Mouse (Mus musculus) heart, embryonic 11.5 days (tissue): ENCODE measurements around the gene Hist1h3c. TPM values are rescaled to one million over a fixed set of nuclear protein-coding genes. Genes with fewer than 3 reads are reported as not detected.

Experiments used
- ATAC-seq: fragments of 200-750 bp; cut with Nextera tagmentation; replicated peaks from 2 replicates; pipeline ENCODE4 v1.8.0; 2017; ENCODE audit warnings: moderate library complexity; ENCODE audit not compliant: insufficient number of reproducible peaks, low FRiP score, low TSS enrichment
- H3K27ac ChIP-seq: fragments of 300-500 bp; sonication (generic); 2 replicates; pipeline ENCODE4 v1.5.1; 2014; ENCODE audit warnings: mild to moderate bottlenecking, low read depth, low read length
- H3K27me3 ChIP-seq: fragments of 300-500 bp; sonication (generic); 2 replicates; pipeline ENCODE4 v1.6.1; 2014; ENCODE audit warnings: mild to moderate bottlenecking, low read length, mixed read lengths; ENCODE audit not compliant: control insufficient read depth, insufficient read depth
- H3K36me3 ChIP-seq: fragments of 300-500 bp; sonication (generic); 2 replicates; pipeline ENCODE4 v1.6.1; 2014; ENCODE audit warnings: mild to moderate bottlenecking, low read length, moderate library complexity, mixed read lengths; ENCODE audit not compliant: control insufficient read depth, insufficient read depth
- H3K4me1 ChIP-seq: fragments of 300-500 bp; sonication (generic); 2 replicates; pipeline ENCODE4 v1.6.1; 2014; ENCODE audit warnings: low read length; ENCODE audit not compliant: control insufficient read depth, insufficient read depth
- H3K4me2 ChIP-seq: fragments of 300-500 bp; sonication (generic); 2 replicates; pipeline ENCODE4 v1.6.1; 2014; ENCODE audit warnings: mild to moderate bottlenecking, moderate library complexity
- H3K4me3 ChIP-seq: fragments of 300-500 bp; sonication (generic); 2 replicates; pipeline ENCODE4 v1.5.1; 2014; ENCODE audit warnings: low read depth, low read length
- H3K9ac ChIP-seq: fragments of 300-500 bp; sonication (generic); 2 replicates; pipeline ENCODE4 v1.6.1; 2014; ENCODE audit warnings: mild to moderate bottlenecking, low read depth, low read length, moderate library complexity
- H3K9me3 ChIP-seq: fragments of 300-500 bp; sonication (generic); replicated peaks from 2 replicates; pipeline ENCODE4 v1.6.1; 2016; ENCODE audit warnings: low read length; ENCODE audit not compliant: control insufficient read depth
- WGBS: fragments of 180-500 bp; shearing (Covaris S2); extraction: QIAGEN DNeasy Blood & Tissue Kit; methylation state at CpG from one replicate; pipeline ENCODE4 v1.1.7; 2014; ENCODE audit not compliant: insufficient replicate concordance; 5-methylcytosine and 5-hydroxymethylcytosine counted together
- polyA plus RNA-seq: library from polyadenylated mRNA; unstranded; fragments of >200 nt; fragmentation: Nextera tagmentation; extraction: Ambion mirVana; gene quantifications from 2 replicates; pipeline ENCODE4 v1.2.1, GENCODE M21; 2014

Hist1h3c gene
- polyA plus RNA-seq, 1 experiment from 2014 or later: 4.1 TPM

- Histone ChIP-seq H3K9ac (peak overlapping the region; percentile 77), H3K4me2 (peak overlapping the region; percentile 95), H3K27me3 (no peaks in the 10 kb centered on the region), H3K4me1 (peaks cover 19% of the 10 kb centered on the region), H3K9me3 (no peaks in the 10 kb centered on the region), H3K27ac (peak overlapping the region; percentile 98), H3K36me3 (no peaks in the 10 kb centered on the region), H3K4me3 (peak overlapping the region; percentile 56; the same call in 1 of the 2 replicates)
- ATAC-seq: no peak
- WGBS: 68% methylated on average over 1 of the region's 1 CpGs
Measured at GRCm38 (mm10) chr13:23759916-23760239, 14.5 kb upstream of the Hist1h3c start.

DNA sequence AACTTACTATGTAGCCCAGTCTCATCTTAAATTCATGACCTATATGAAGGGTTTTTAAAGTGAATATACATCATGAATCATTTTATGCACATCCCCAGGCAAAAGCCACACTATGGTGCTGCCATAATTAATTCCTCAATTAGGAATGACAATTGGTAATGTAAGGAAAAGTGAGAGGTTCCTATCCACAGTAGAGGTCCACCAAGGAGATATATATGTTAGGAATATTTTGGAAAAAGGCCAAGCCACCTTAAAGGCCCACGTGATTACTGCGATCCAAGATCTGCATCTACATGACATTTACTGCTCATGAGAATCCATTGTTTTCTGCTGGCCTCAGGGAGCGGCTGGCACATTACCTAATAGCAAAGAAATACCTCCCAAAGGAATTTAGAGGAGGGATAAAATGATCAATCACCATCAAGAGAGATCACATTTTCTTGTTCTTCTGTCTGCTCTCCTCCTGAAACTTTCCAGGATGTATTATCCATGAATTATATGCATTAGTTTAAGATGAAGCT is 13.9 kb upstream of the Hist1h3c start:
- Histone ChIP-seq H3K9me3 (no peaks in the 10 kb centered on the region), H3K27me3 (no peaks in the 10 kb centered on the region), H3K27ac (peak overlapping the region; percentile 29; the same call in 1 of the 2 replicates), H3K9ac (no peak overlapping the region), H3K36me3 (no peaks in the 10 kb centered on the region), H3K4me1 (peaks cover 18% of the 10 kb centered on the region), H3K4me2 (no peak overlapping the region; the same call in 1 of the 2 replicates), H3K4me3 (no peak overlapping the region)
- 79% methylated on average over 3 of the region's 3 CpGs for WGBS
- no peak for ATAC-seq

DNA sequence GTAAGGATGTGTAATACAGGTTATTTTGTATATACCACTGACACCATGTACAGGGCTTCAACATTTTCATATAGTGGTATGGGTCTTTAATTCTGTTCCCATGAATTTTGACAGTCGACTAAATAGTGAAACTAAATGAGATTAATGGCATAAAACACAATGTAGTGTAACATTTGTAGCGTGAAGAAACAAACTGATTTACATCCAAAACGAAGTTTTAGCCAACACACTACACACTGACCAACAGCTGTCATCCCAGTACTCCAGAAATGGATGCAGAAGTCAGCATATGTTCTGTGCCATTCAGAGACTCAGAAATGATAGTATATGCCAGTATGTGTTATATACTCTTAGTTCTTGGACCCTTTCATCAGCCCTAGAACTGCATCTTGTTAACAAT is 12.5 kb upstream of the Hist1h3c start:
- H3K4me3 ChIP-seq: no peak overlapping the region
- H3K27ac ChIP-seq: peak overlapping the region; percentile 38; the same call in 1 of the 2 replicates
- H3K4me2 ChIP-seq: peak overlapping the region; percentile 67; the same call in 1 of the 2 replicates
- H3K9ac ChIP-seq: no peak overlapping the region
- no peaks in the 10 kb centered on the region for H3K36me3 ChIP-seq
- H3K9me3 ChIP-seq: no peaks in the 10 kb centered on the region
- H3K27me3 ChIP-seq: no peaks in the 10 kb centered on the region
- peaks cover 11% of the 10 kb centered on the region; the same call in 1 of the 2 replicates for H3K4me1 ChIP-seq
- ATAC-seq: no peak
- WGBS: 47% methylated on average over 3 of the region's 3 CpGs

- Histone ChIP-seq H3K36me3 (no peaks in the 10 kb centered on the region), H3K4me2 (peak overlapping the region; percentile 67), H3K4me1 (peaks cover 11% of the 10 kb centered on the region; the same call in 1 of the 2 replicates), H3K4me3 (peak overlapping the region; percentile 36), H3K27me3 (no peaks in the 10 kb centered on the region), H3K9me3 (no peaks in the 10 kb centered on the region), H3K9ac (peak overlapping the region; percentile 73), H3K27ac (peak overlapping the region; percentile 93)
- peak; percentile 3; the same call in 1 of the 2 replicates for ATAC-seq
- whole genome bisulfite sequencing: 2% methylated on average over 16 of the region's 23 CpGs
Measured at GRCm38 (mm10) chr13:23757211-23757773, 11.9 kb upstream of the Hist1h3c start.

GRCm38 (mm10) chr13:23756790-23757189 is 11.4 kb upstream of the Hist1h3c start, which contains the start of gene Hist1h4b:
Hist1h4b (plus strand) TSS chr13:23757013.
- peak within 1 kb of the TSS; percentile 93 for H3K27ac ChIP-seq
- no peaks in the 10 kb centered on the region for H3K9me3 ChIP-seq
- peak within 1 kb of the TSS; percentile 73 for H3K9ac ChIP-seq
- ATAC-seq: peak; percentile 68
- H3K36me3 ChIP-seq: no peaks in the 10 kb centered on the region
- no peaks in the 10 kb centered on the region for H3K27me3 ChIP-seq
- H3K4me3 ChIP-seq: peak within 1 kb of the TSS; percentile 36
- peaks cover 11% of the 10 kb centered on the region; the same call in 1 of the 2 replicates for H3K4me1 ChIP-seq
- H3K4me2 ChIP-seq: peak within 1 kb of the TSS; percentile 67
- WGBS: 0% methylated on average over 17 of the region's 22 CpGs

GRCm38 (mm10) chr13:23755000-23755399 is 9.6 kb upstream of the Hist1h3c start:
- Histone ChIP-seq H3K4me2 (no peak overlapping the region), H3K4me3 (no peak overlapping the region), H3K36me3 (no peaks in the 10 kb centered on the region), H3K4me1 (peaks cover 5% of the 10 kb centered on the region; the same call in 1 of the 2 replicates), H3K27ac (0 out of 2 replicates have a peak overlapping the region, but pooled peaks have one; percentile 22), H3K9ac (no peak overlapping the region), H3K27me3 (no peaks in the 10 kb centered on the region), H3K9me3 (no peaks in the 10 kb centered on the region)
- ATAC-seq: no peak

DNA sequence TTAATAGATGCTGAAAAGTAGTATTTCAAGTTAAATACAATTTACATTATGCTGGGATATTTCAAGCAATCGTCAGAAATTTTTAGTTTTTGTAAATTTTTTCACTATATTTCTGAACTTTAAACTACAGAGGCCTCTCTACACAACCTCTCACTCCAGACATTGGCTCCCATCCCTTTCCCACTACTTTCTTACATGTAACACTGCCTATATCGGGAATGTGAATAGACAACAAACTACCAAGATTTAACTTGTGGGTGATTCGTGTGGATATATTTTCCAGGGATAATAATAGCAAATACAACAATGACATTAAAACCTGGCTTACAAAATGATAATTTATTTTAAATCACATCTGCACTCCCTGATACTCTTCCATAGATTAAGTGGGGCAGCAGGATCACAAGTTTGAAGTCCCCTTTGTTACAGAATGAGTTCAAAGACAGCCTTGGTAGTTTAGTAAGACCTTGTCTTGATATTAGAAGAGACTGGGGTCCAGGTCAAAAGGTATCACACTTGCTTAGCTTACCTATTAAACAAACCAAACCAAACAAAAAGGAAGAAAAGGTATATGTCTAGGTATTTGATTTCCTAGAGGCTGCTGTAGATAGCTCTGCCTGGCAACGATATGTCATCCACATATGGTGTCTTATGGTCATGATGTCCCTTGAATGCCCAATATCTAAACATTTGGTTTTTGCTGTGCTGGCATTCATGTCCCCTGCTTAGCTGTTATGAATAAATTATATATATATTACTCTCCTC is 8.1 kb upstream of the Hist1h3c start:
- Histone ChIP-seq H3K9ac (0 out of 2 replicates have a peak overlapping the region, but pooled peaks have one; percentile 22), H3K4me1 (0 out of 2 replicates have a peak, but pooled peaks cover 3% of the 10 kb centered on the region), H3K9me3 (no peaks in the 10 kb centered on the region), H3K4me3 (no peak overlapping the region), H3K36me3 (no peaks in the 10 kb centered on the region), H3K27me3 (no peaks in the 10 kb centered on the region), H3K4me2 (peak overlapping the region; percentile 57), H3K27ac (peak overlapping the region; percentile 41; the same call in 1 of the 2 replicates)
- no peak for ATAC-seq
- 57% methylated on average over 4 of the region's 4 CpGs for WGBS

DNA sequence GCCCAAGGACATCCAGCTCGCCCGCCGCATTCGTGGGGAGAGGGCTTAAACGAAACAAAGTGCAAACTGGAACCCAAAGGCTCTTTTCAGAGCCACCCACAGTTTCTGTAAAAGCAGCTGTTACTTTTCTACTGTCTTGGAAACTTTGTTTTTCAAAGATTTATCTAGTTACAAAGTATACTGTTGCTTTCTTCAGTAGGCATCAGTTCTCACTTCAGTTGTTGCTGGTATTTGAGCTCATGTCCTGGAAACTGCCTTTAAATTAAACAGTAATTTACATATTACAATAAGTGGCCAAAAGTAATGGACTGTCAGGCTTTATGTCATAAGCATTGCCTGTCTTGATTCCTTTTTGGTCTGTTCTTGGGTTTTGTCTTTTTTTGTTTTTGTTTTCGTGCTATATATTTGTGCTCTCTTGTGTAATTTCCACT is 7.4 kb upstream of the Hist1h3c start:
- WGBS: 6% methylated on average over 6 of the region's 6 CpGs
- peak overlapping the region; percentile 81; the same call in 1 of the 2 replicates for H3K27ac ChIP-seq
- H3K4me2 ChIP-seq: peak overlapping the region; percentile 57
- no peaks in the 10 kb centered on the region for H3K36me3 ChIP-seq
- ATAC-seq: no peak
- H3K27me3 ChIP-seq: no peaks in the 10 kb centered on the region
- H3K4me1 ChIP-seq: peaks cover 8% of the 10 kb centered on the region
- peak overlapping the region; percentile 34 for H3K4me3 ChIP-seq
- H3K9ac ChIP-seq: peak overlapping the region; percentile 75
- H3K9me3 ChIP-seq: no peaks in the 10 kb centered on the region
